Mouse (Mus musculus): Measurements from ENCODE around the gene 1700061G19Rik.

- TF ChIP-seq BHLHE40 (IDR thresholded peaks at IDR 0.05; ENCODE audit: borderline replicate concordance, low read depth, low read length), result no peak
- TF ChIP-seq POLR2A (IDR thresholded peaks at IDR 0.05; ENCODE audit: control insufficient read depth in 1 of 2, insufficient read depth in 1 of 2, low read depth in 1 of 2, low read length in 2 of 2, poor library complexity in 1 of 2), result no peak
- no peak for TF ChIP-seq CTCF (IDR thresholded peaks at IDR 0.05 in 2 of 3, conservative IDR thresholded peaks at IDR 0.05 in 1 of 3; ENCODE audit: control insufficient read depth in 1 of 3, insufficient read depth in 1 of 3, low read depth in 2 of 3, low read length in 3 of 3, poor library complexity in 1 of 3, severe bottlenecking in 1 of 3)
- no peak for TF ChIP-seq ZKSCAN1 (IDR thresholded peaks at IDR 0.05; ENCODE audit: low read depth, low read length)
- TF ChIP-seq MAFK (IDR thresholded peaks at IDR 0.05; ENCODE audit: borderline replicate concordance, low read depth, low read length), result no peak
These were observed 3.5 kb upstream of the 1700061G19Rik start for GRCm38 (mm10) chr17:56871767-56872166.

Data from MEL (cell line).